Mouse (Mus musculus) liver, embryonic 16.5 days (tissue): ENCODE data around the gene C2cd2. TPM values are rescaled to one million over a fixed set of nuclear protein-coding genes. Genes with fewer than 3 reads are reported as not detected.

ENCODE experiments used
- ATAC-seq: fragments of 200-750 bp; cut with Nextera tagmentation; 2 replicates; pipeline ENCODE4 v1.8.0; 2017; ENCODE audit warnings: low read depth, mild to moderate bottlenecking, moderate number of reproducible peaks, moderate library complexity
- H3K27ac ChIP-seq: fragments of 300-500 bp; sonication (generic); 2 replicates; pipeline ENCODE4 v1.5.1; 2014; ENCODE audit warnings: mild to moderate bottlenecking, low read length
- H3K27me3 ChIP-seq: fragments of 300-500 bp; sonication (generic); 2 replicates; pipeline ENCODE4 v1.6.1; 2014; ENCODE audit warnings: low read depth, low read length, mixed read lengths; ENCODE audit not compliant: control insufficient read depth, insufficient read depth
- H3K36me3 ChIP-seq: fragments of 300-500 bp; sonication (generic); 2 replicates; pipeline ENCODE4 v1.6.1; 2014; ENCODE audit warnings: mild to moderate bottlenecking; ENCODE audit not compliant: control insufficient read depth, insufficient read depth
- H3K4me1 ChIP-seq: fragments of 300-500 bp; sonication (generic); 2 replicates; pipeline ENCODE4 v1.6.1; 2014; ENCODE audit warnings: low read depth, low read length, mixed read lengths; ENCODE audit not compliant: control insufficient read depth
- H3K4me2 ChIP-seq: fragments of 300-500 bp; sonication (generic); 2 replicates; pipeline ENCODE4 v1.6.1; 2014; ENCODE audit warnings: low read depth, low read length, mixed read lengths
- H3K4me3 ChIP-seq: fragments of 300-500 bp; sonication (generic); 2 replicates; pipeline ENCODE4 v1.5.1; 2014; ENCODE audit warnings: low read depth, mild to moderate bottlenecking, low read length
- H3K9ac ChIP-seq: fragments of 300-500 bp; sonication (generic); 2 replicates; pipeline ENCODE4 v1.6.1; 2014; ENCODE audit warnings: low read depth, low read length
- H3K9me3 ChIP-seq: fragments of 300-500 bp; sonication (generic); replicated peaks from 2 replicates; pipeline ENCODE4 v1.6.1; 2016; ENCODE audit warnings: low read length; ENCODE audit not compliant: control insufficient read depth
- WGBS: fragments of 180-500 bp; shearing (Covaris S2); extraction: QIAGEN DNeasy Blood & Tissue Kit; methylation state at CpG from one replicate; pipeline ENCODE4 v1.1.7; 2014; ENCODE audit not compliant: insufficient replicate concordance; 5-methylcytosine and 5-hydroxymethylcytosine counted together
- polyA plus RNA-seq: library from polyadenylated mRNA; unstranded; fragments of >200 nt; fragmentation: Nextera tagmentation; extraction: Ambion mirVana; gene quantifications from 2 replicates; pipeline ENCODE4 v1.2.1, GENCODE M21; 2015

C2cd2 gene
- polyA plus RNA-seq, 1 experiment from 2014 or later = 4.2 TPM

DNA sequence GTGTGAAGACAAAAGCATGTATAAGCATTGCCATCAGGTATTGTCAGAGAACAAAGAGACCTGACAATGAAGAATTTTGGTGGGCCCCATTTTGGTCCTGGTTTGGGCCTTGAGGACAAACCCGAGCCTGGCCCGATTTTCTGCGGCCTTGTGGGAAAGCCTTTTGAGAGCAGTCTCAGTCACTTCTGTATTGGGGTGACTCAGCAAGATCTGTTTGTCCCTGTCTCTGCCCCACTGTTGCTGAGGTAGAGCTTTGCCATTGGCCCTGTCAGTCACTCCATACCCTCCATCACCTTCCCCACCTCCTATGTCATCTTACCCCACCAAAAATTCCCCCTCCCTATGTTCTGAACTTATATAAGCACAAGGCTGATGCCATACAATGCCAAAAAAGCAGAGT is 15.3 kb upstream of the C2cd2 start:
- no peaks in the 10 kb centered on the region for H3K9me3 ChIP-seq
- H3K9ac ChIP-seq = no peak overlapping the region
- 0 out of 2 replicates have a peak, but pooled peaks have one; percentile 41 for ATAC-seq
- H3K27ac ChIP-seq = no peak overlapping the region
- no peaks in the 10 kb centered on the region for H3K36me3 ChIP-seq
- H3K4me3 ChIP-seq = no peak overlapping the region
- no peaks in the 10 kb centered on the region; the same call in 1 of the 2 replicates for H3K4me1 ChIP-seq
- 71% methylated on average over 3 of the region's 3 CpGs for WGBS
- H3K27me3 ChIP-seq = no peaks in the 10 kb centered on the region
- no peak overlapping the region for H3K4me2 ChIP-seq

DNA sequence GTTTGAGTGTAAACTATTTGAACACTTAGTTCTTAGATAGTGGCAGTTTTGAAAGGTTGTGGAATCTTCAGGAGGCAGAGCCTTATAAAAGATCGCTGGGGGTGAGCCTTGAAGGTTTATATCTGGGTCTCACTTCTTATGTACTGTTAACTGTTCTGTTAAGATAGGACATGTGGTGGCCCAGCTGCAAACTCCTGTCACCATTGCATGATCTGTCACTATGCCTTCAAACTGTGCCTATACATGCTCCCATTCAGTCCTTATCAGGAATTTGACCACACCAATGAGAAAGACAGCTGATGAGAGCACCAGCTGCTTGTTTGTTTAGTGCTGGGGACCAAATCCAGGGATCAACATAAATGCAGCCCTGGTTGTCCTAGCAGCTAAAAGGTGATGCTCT is 14.9 kb upstream of the C2cd2 start:
- Histone ChIP-seq H3K36me3 (no peaks in the 10 kb centered on the region), H3K4me1 (no peaks in the 10 kb centered on the region; the same call in 1 of the 2 replicates), H3K4me3 (no peak overlapping the region), H3K27me3 (no peaks in the 10 kb centered on the region), H3K9me3 (no peaks in the 10 kb centered on the region), H3K27ac (no peak overlapping the region), H3K9ac (no peak overlapping the region), H3K4me2 (no peak overlapping the region)
- WGBS = 17% methylated on average over 1 of the region's 1 CpGs
- ATAC-seq = peak; percentile 82

- Histone ChIP-seq H3K9me3 (no peaks in the 10 kb centered on the region), H3K4me3 (no peak overlapping the region), H3K9ac (no peak overlapping the region), H3K27ac (no peak overlapping the region), H3K4me1 (peaks cover 20% of the 10 kb centered on the region), H3K36me3 (no peaks in the 10 kb centered on the region), H3K27me3 (no peaks in the 10 kb centered on the region), H3K4me2 (no peak overlapping the region)
- 51% methylated on average over 3 of the region's 3 CpGs for WGBS
- no peak for ATAC-seq
Measured at GRCm38 (mm10) chr16:97963956-97964540, 1.6 kb upstream of the C2cd2 start.

DNA sequence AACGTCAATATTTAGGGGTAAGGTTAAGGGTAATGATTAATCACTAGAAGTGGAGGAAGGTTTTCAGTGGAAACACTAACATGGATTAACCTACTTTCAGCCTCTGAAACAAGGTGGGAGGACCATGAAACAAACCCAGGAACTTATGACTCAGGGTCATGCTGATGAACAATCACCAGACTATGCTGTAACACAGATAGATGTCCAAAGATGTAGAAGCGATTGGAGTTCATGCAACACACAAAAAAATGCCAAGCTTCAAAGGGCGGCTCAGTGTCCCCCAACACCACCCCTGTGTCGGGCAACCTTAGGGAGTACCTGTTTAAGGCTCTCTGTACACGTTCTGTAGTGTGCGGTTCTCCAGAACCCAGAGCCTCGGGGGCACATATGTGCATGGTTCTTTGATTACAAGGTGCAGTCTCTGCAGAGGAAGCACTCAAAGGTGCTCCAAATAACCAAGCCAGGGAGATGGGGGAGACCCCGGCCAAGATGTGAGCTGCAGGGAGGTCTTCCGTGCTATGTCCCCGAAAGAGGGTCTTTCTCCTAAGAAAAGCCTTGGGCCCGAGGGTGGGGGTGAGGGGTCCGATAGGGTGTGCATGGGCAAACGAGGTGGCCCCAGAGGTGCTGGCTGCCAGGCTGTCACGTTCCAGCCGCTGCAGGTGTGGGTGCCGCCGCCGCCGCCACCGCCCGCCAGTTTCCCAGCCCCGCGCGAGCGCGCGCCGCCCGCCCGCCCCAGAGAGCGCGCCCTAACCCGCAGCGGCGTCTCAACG is 832 bp downstream of the C2cd2 start:
- ATAC-seq = no peak
- H3K4me2 ChIP-seq = peak overlapping the region; percentile 78
- H3K27me3 ChIP-seq = no peaks in the 10 kb centered on the region
- 4% methylated on average over 35 of the region's 36 CpGs for WGBS
- peak overlapping the region; percentile 78 for H3K9ac ChIP-seq
- peak overlapping the region; percentile 87 for H3K4me3 ChIP-seq
- peak overlapping the region; percentile 93 for H3K27ac ChIP-seq
- H3K36me3 ChIP-seq = no peaks in the 10 kb centered on the region
- no peaks in the 10 kb centered on the region for H3K9me3 ChIP-seq
- peaks cover 36% of the 10 kb centered on the region for H3K4me1 ChIP-seq

DNA sequence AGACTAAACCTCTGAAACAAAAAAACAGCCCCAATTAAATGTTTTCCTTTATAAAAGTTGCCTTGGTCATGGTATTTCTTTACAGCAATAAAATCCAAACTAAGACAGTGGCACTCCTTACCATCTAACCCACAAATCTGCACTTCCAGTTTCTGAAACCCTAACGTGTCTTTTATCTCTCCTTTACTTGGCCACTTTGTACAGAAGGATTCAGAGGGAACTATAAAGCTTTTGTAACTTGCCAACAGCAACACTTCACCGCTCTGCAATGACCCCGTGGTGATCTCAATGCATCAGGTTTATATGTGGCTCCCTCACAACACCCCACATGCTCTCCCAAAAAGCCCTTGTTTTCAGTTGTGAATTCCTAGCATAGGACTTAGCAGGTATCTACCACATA is 2.0 kb downstream of the C2cd2 start:
- no peak overlapping the region; the same call in 1 of the 2 replicates for H3K4me2 ChIP-seq
- no peak overlapping the region for H3K9ac ChIP-seq
- H3K4me3 ChIP-seq = no peak overlapping the region
- H3K36me3 ChIP-seq = no peaks in the 10 kb centered on the region
- no peaks in the 10 kb centered on the region for H3K9me3 ChIP-seq
- 58% methylated on average over 3 of the region's 3 CpGs for WGBS
- peaks cover 36% of the 10 kb centered on the region for H3K4me1 ChIP-seq
- H3K27ac ChIP-seq = peak overlapping the region; percentile 12; the same call in 1 of the 2 replicates
- ATAC-seq = no peak
- H3K27me3 ChIP-seq = no peaks in the 10 kb centered on the region

DNA sequence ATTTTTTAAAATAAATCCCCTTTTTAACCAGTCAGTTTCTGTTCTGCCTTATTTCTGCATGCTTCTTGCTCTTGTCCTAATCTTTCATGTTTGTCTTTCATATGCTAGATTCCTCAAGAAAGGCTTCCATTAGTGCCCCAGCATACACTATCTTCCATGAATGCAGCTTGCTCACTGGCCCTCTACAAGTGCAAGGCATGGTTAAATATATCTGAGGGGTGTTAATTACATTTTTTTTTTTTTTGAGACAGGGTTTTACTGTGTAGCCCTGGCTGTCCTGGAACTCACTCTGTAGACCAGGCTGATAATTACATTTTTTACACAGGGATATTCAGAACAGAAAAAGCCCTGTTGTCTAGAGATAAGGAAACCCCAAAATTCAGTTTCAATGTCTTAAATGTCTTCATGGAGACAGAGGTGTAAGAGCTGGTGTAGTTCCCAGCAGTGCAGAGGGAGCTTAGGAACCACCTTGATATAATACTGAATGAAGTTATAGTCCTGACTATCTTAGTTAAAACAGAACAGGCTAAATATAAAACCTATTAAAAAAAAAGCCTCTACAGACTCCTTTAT is 3.9 kb downstream of the C2cd2 start:
- ATAC-seq = no peak
- peaks cover 40% of the 10 kb centered on the region for H3K4me1 ChIP-seq
- no peak overlapping the region for H3K4me2 ChIP-seq
- H3K9me3 ChIP-seq = no peaks in the 10 kb centered on the region
- H3K36me3 ChIP-seq = no peaks in the 10 kb centered on the region
- no peak overlapping the region for H3K4me3 ChIP-seq
- H3K9ac ChIP-seq = no peak overlapping the region
- H3K27me3 ChIP-seq = no peaks in the 10 kb centered on the region
- H3K27ac ChIP-seq = 0 out of 2 replicates have a peak overlapping the region, but pooled peaks have one; percentile 21

- Histone ChIP-seq H3K36me3 (no peaks in the 10 kb centered on the region), H3K9ac (no peak overlapping the region), H3K4me3 (no peak overlapping the region), H3K4me2 (no peak overlapping the region), H3K27me3 (no peaks in the 10 kb centered on the region), H3K9me3 (no peaks in the 10 kb centered on the region), H3K27ac (peak overlapping the region; percentile 8; the same call in 1 of the 2 replicates), H3K4me1 (peaks cover 44% of the 10 kb centered on the region)
- no peak for ATAC-seq
Measured at GRCm38 (mm10) chr16:97957626-97958025, 4.8 kb downstream of the C2cd2 start.

DNA sequence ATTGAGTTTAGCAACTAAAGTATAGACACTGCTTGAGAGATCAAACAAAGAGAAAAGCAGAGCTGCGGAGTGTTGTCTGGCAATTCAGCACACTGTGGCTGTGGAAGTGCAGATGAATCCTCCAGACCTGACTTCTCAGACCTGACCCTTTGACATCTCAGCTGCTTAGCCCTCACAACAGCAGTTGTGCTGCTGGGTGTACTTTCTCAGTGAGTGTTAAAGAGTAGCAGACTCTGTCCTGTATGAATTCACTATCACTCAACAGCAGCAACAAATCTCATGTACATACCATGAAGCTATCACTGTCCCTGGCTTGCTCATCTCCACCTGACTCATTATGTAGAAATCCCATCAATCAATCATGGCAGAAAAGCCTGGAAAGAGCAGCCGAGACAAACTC is 6.4 kb downstream of the C2cd2 start:
- Histone ChIP-seq H3K4me3 (no peak overlapping the region), H3K27me3 (no peaks in the 10 kb centered on the region), H3K4me1 (peaks cover 48% of the 10 kb centered on the region), H3K27ac (no peak overlapping the region), H3K9ac (no peak overlapping the region), H3K9me3 (no peaks in the 10 kb centered on the region), H3K4me2 (no peak overlapping the region), H3K36me3 (peaks cover 2% of the 10 kb centered on the region; the same call in 1 of the 2 replicates)
- 83% methylated on average over 2 of the region's 2 CpGs for WGBS
- no peak for ATAC-seq

DNA sequence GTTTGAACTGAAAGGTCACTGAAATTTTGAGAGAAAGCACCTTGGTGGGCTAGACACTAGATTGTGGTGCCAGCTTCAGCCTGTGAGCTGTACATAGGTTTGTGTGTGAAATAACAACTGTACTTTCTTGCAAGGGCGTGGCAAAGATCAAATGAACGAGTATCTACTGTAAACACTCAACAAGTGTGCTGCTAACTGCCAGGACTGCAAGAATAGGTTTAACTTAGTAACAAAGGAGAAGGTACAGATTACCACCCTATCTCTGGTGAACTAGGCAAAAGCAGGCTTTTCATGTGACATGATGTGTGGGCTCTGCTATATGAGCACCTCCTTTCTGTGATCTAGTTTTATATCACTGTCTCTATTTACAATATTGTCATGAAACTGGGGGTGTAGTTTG is 9.1 kb downstream of the C2cd2 start:
- 0 out of 2 replicates have a peak overlapping the region, but pooled peaks have one; percentile 25 for H3K4me2 ChIP-seq
- H3K4me3 ChIP-seq = no peak overlapping the region
- H3K4me1 ChIP-seq = peaks cover 31% of the 10 kb centered on the region
- H3K27me3 ChIP-seq = no peaks in the 10 kb centered on the region
- peak; percentile 77 for ATAC-seq
- no peaks in the 10 kb centered on the region for H3K9me3 ChIP-seq
- peaks cover 15% of the 10 kb centered on the region for H3K36me3 ChIP-seq
- 32% methylated on average over 2 of the region's 2 CpGs for WGBS
- peak overlapping the region; percentile 71 for H3K27ac ChIP-seq
- H3K9ac ChIP-seq = no peak overlapping the region; the same call in 1 of the 2 replicates
